Mouse (Mus musculus): Measurements from ENCODE around the gene Trim14.
A peak's percentile ranks its signal among the peaks of the same experiment; 100 is the strongest.

DNA sequence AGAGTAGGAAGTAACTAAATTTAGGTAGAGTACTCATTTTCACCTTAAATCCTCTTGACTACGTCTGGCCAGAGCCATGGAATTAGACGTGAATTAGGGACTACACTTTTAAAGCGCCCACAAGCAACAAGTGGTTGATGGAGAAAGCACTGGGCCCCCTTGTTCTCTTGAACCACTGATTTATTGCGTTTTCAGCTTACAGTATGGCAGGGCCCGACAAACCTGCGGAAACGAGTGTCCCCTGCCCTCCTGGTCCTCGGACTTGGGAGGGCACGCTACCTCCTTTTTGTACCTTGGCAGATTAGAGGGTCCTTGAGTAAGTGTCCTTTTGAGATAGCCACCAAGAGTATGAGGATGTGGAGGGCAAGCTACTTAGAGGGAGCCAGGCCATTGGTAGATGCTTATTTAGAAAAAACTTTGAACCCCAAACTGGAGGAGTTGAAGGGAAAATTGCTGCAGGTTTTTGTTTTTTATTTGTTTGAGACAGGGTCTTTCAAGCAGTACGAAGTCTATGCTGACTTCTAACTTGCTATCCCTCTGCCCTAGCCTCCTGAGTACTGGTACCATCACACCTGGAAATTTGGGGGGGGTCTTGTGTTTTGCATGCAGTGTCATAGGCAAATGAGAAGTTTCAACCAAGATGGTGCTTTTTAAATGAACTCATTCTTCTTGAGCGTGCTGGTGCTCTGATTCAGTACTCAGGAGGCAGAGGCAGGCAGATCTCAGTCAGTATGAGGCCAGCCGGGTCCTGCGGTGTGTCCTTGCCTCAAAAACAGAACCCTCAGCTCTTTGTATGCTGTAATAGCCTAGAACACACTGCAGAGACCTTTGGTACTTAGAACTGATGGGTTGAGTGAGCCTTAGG lies 82.9 kb downstream of the Trim14 start:
- TF ChIP-seq CTCF (conservative IDR thresholded peaks at IDR 0.05 in 1 of 2, IDR thresholded peaks at IDR 0.05 in 1 of 2; ENCODE audit: low read depth in 2 of 2, low read length in 2 of 2) (no peak), ZMIZ1 (IDR thresholded peaks at IDR 0.05; ENCODE audit: low read depth, low read length) (peak; percentile 2), POLR2A (IDR thresholded peaks at IDR 0.05; ENCODE audit: low read depth, low read length) (peak; percentile 58), MAFK (IDR thresholded peaks at IDR 0.05; ENCODE audit: insufficient replicate concordance, low read length) (no peak), HCFC1 (IDR thresholded peaks at IDR 0.05; ENCODE audit: low read depth, low read length) (peak; percentile 15; the same call in 1 of the 2 replicates), SMC3 (IDR thresholded peaks at IDR 0.05; ENCODE audit: low read depth, low read length) (no peak), PAX5 (IDR thresholded peaks at IDR 0.05; ENCODE audit: low read length) (no peak), EP300 (IDR thresholded peaks at IDR 0.05; ENCODE audit: low read length) (0 out of 2 replicates have a peak, but pooled peaks have one; percentile 45), USF1 (IDR thresholded peaks at IDR 0.05; ENCODE audit: low read depth, low read length) (no peak), UBTF (IDR thresholded peaks at IDR 0.05; ENCODE audit: low read depth, low read length) (no peak), TCF12 (IDR thresholded peaks at IDR 0.05; ENCODE audit: low read depth, low read length) (no peak), GABPA (IDR thresholded peaks at IDR 0.05; ENCODE audit: insufficient replicate concordance, low read depth, low read length) (no peak)

Measured in CH12.LX (cell line).